Mouse (Mus musculus): Measurements from ENCODE around the gene Pkd1l2. TPM values are rescaled to one million over a fixed set of nuclear protein-coding genes. Genes with fewer than 3 reads are reported as not detected.

Pkd1l2 gene
- polyA plus RNA-seq, 1 experiment from 2014 or later: not detected

DNA sequence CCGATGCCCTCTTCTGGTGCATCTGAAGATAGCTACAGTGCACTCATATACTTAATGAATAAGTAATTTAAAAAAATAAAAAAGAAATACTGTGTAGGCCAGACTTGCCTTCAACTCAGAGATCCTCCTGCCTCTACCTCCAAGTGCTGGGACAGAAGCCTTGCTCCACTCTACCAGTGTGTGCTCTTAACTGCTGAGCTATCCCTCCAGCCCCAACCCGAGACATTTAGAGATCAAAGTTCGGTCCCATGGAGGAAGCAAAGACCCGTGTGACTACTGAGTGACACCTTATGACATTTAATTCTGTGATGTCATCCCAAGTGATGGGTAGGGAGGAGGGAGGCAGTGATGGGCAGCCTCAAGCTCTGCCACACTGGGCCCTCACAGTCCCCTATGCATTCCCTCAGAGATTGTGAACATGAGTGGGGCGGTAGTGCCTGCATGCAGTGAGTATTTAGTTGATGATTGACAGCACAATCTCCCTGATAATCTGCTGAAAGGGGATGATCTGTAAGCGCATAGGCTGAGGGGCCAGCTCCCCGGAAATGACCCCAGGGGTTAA, 44.8 kb downstream of the Pkd1l2 start:
- 83% methylated on average over 7 of the region's 7 CpGs for WGBS
- ATAC-seq (replicated peaks; ENCODE audit: low FRiP score, low TSS enrichment, low read depth): no peak
- DNase-seq (ENCODE audit: low spot score): no peak

DNA sequence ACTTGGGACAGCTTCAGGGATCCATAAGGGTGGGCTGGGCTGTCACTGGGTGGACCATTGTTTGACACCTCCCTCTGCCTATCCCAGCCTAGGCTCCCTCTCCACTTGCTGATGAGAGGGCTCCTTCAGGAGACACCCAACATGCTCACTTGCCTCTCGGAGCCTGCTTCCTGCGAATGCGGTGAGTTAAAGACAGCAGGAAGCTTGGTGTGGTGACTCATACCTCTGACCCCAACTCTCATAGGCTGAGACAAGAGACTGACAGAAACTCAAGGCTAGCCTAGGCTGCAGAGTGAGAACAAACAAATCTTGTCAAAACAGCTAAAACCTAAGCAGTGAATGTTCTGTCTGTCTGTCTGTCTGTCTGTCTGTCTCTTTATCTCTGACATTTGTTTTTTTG, 48.9 kb downstream of the Pkd1l2 start:
- 71% methylated on average over 3 of the region's 3 CpGs for WGBS
- ATAC-seq (replicated peaks; ENCODE audit: low FRiP score, low TSS enrichment, low read depth) (no peak), DNase-seq (ENCODE audit: low spot score) (no peak)
- no peaks in the 10 kb centered on the region for H3K36me3 ChIP-seq (ENCODE audit: control insufficient read depth, insufficient read depth, low read length)
- H3K9me3 ChIP-seq (ENCODE audit: control insufficient read depth, low read length): no peaks in the 10 kb centered on the region
- no peaks in the 10 kb centered on the region for H3K27me3 ChIP-seq (replicated peaks; ENCODE audit: control insufficient read depth, insufficient read depth, low read length)
- H3K9ac ChIP-seq (ENCODE audit: low read length): no peak overlapping the region
- H3K4me1 ChIP-seq (replicated peaks; ENCODE audit: control insufficient read depth, insufficient read depth, low read length): no peaks in the 10 kb centered on the region
- no peak overlapping the region for H3K4me3 ChIP-seq (ENCODE audit: low read depth, low read length)
- H3K27ac ChIP-seq (ENCODE audit: low read depth): no peak overlapping the region
- H3K4me2 ChIP-seq (ENCODE audit: low read length): no peak overlapping the region

More for the DNA sequence above, 44.8 kb downstream of the Pkd1l2 start:
- no peaks in the 10 kb centered on the region for H3K9me3 ChIP-seq (ENCODE audit: control insufficient read depth, low read length)
- H3K36me3 ChIP-seq (ENCODE audit: control insufficient read depth, insufficient read depth, low read length): no peaks in the 10 kb centered on the region
- no peak overlapping the region for H3K4me2 ChIP-seq (ENCODE audit: low read length)
- H3K27ac ChIP-seq (ENCODE audit: low read depth): no peak overlapping the region
- no peaks in the 10 kb centered on the region for H3K4me1 ChIP-seq (replicated peaks; ENCODE audit: control insufficient read depth, insufficient read depth, low read length)
- no peak overlapping the region for H3K9ac ChIP-seq (ENCODE audit: low read length)
- H3K4me3 ChIP-seq (ENCODE audit: low read depth, low read length): no peak overlapping the region
- H3K27me3 ChIP-seq (replicated peaks; ENCODE audit: control insufficient read depth, insufficient read depth, low read length): no peaks in the 10 kb centered on the region

DNA sequence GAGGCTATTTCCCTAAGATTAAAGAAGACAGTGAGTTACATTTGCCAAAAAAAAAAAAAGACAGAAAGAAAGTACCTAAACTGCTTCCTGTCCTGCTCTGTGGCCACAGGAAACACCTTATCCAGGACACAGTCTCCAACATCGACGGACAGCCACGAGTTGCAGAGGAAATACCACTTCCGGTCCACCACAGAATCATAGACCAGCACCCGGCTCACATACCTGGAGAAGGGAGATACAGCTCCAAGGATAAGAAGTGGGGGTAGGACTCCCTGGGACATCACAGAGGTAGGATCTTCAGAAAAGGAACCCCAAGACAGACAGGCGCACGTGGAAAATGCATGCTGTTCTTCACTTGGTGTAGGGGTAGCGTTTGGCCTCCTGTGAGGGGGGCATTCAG, 49.6 kb downstream of the Pkd1l2 start:
- ATAC-seq (replicated peaks; ENCODE audit: low FRiP score, low TSS enrichment, low read depth): no peak
- no peak overlapping the region for H3K4me3 ChIP-seq (ENCODE audit: low read depth, low read length)
- no peaks in the 10 kb centered on the region for H3K36me3 ChIP-seq (ENCODE audit: control insufficient read depth, insufficient read depth, low read length)
- no peak for DNase-seq (ENCODE audit: low spot score)
- no peak overlapping the region for H3K9ac ChIP-seq (ENCODE audit: low read length)
- no peaks in the 10 kb centered on the region for H3K4me1 ChIP-seq (replicated peaks; ENCODE audit: control insufficient read depth, insufficient read depth, low read length)
- H3K27me3 ChIP-seq (replicated peaks; ENCODE audit: control insufficient read depth, insufficient read depth, low read length): no peaks in the 10 kb centered on the region
- H3K27ac ChIP-seq (ENCODE audit: low read depth): no peak overlapping the region
- no peaks in the 10 kb centered on the region for H3K9me3 ChIP-seq (ENCODE audit: control insufficient read depth, low read length)
- no peak overlapping the region for H3K4me2 ChIP-seq (ENCODE audit: low read length)
- 78% methylated on average over 8 of the region's 8 CpGs for WGBS

DNA sequence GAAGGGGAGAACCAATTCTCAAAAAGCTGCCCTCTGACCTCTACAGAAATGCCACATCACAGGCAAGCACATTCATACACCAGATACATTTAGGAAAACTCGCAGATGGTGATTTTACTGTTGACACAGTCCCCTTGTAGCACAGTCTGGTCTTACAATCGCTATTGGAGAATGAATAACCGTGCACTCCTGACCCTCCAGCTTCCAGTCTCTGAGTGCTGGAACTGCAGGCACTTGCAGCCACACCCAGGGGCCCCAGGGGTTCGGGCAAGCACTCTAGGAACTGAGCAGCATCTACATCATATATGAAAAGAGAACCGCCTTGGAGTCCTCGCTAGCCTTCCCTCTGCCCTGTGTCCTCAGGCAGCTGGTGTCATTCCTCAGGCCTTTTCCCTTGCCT, 50.8 kb downstream of the Pkd1l2 start:
- no peaks in the 10 kb centered on the region for H3K4me1 ChIP-seq (replicated peaks; ENCODE audit: control insufficient read depth, insufficient read depth, low read length)
- WGBS: 49% methylated on average over 6 of the region's 6 CpGs
- no peaks in the 10 kb centered on the region for H3K27me3 ChIP-seq (replicated peaks; ENCODE audit: control insufficient read depth, insufficient read depth, low read length)
- DNase-seq (ENCODE audit: low spot score) (no peak), ATAC-seq (replicated peaks; ENCODE audit: low FRiP score, low TSS enrichment, low read depth) (peak; percentile 64)
- H3K9me3 ChIP-seq (ENCODE audit: control insufficient read depth, low read length): no peaks in the 10 kb centered on the region
- no peak overlapping the region for H3K9ac ChIP-seq (ENCODE audit: low read length)
- no peaks in the 10 kb centered on the region for H3K36me3 ChIP-seq (ENCODE audit: control insufficient read depth, insufficient read depth, low read length)
- H3K4me3 ChIP-seq (ENCODE audit: low read depth, low read length): no peak overlapping the region
- no peak overlapping the region for H3K4me2 ChIP-seq (ENCODE audit: low read length)
- H3K27ac ChIP-seq (ENCODE audit: low read depth): no peak overlapping the region

DNA sequence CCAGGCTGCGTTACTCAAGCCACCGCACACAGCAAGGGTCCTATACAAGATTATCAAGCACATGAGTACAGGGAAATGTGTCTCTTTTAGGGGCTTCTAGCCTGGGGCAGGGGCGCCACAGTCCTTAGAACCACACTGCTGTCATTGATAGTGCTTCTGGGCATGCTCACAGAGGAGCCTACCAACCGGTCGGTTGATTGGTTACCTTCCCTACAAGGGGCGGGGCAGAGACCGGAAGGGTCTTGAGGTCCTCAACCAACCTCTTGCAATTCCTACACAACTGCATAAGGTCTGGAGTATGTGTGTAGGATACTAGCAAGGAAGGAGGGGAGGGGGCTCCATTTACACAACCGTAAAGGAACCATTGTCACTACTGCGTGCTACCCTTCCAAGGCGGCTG, 53.6 kb downstream of the Pkd1l2 start:
- no peaks in the 10 kb centered on the region for H3K36me3 ChIP-seq (ENCODE audit: control insufficient read depth, insufficient read depth, low read length)
- H3K27ac ChIP-seq (ENCODE audit: low read depth): no peak overlapping the region
- no peak overlapping the region for H3K4me2 ChIP-seq (ENCODE audit: low read length)
- H3K9ac ChIP-seq (ENCODE audit: low read length): no peak overlapping the region
- no peaks in the 10 kb centered on the region for H3K27me3 ChIP-seq (replicated peaks; ENCODE audit: control insufficient read depth, insufficient read depth, low read length)
- DNase-seq (ENCODE audit: low spot score): no peak
- no peaks in the 10 kb centered on the region for H3K9me3 ChIP-seq (ENCODE audit: control insufficient read depth, low read length)
- no peak for ATAC-seq (replicated peaks; ENCODE audit: low FRiP score, low TSS enrichment, low read depth)
- no peaks in the 10 kb centered on the region for H3K4me1 ChIP-seq (replicated peaks; ENCODE audit: control insufficient read depth, insufficient read depth, low read length)
- H3K4me3 ChIP-seq (ENCODE audit: low read depth, low read length): no peak overlapping the region
- 93% methylated on average over 10 of the region's 10 CpGs for WGBS

DNA sequence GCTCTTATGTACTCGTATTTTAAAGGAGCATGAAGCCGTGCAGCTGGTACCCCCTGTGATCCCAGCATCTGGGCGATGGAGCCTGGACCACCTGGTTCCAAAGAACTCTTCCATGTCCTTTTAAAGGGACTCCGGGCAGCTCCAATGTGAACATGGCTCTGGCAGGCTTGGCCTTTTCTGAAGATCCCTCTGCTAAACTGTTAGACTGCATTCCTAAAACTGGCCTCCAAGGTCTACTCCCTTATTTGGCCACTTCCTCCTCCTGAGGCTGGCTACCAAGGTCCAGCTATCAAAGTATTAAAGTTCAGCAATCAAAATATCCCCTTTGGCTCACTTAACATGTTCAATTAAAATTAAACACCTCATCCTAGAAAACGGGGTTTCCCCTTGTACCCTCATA, 54.6 kb downstream of the Pkd1l2 start:
- DNase-seq (ENCODE audit: low spot score): no peak
- no peaks in the 10 kb centered on the region for H3K9me3 ChIP-seq (ENCODE audit: control insufficient read depth, low read length)
- H3K36me3 ChIP-seq (ENCODE audit: control insufficient read depth, insufficient read depth, low read length): no peaks in the 10 kb centered on the region
- no peak overlapping the region for H3K4me2 ChIP-seq (ENCODE audit: low read length)
- no peak for ATAC-seq (replicated peaks; ENCODE audit: low FRiP score, low TSS enrichment, low read depth)
- H3K9ac ChIP-seq (ENCODE audit: low read length): no peak overlapping the region
- no peak overlapping the region for H3K4me3 ChIP-seq (ENCODE audit: low read depth, low read length)
- no peaks in the 10 kb centered on the region for H3K27me3 ChIP-seq (replicated peaks; ENCODE audit: control insufficient read depth, insufficient read depth, low read length)
- no peak overlapping the region for H3K27ac ChIP-seq (ENCODE audit: low read depth)
- WGBS: 85% methylated on average over 5 of the region's 5 CpGs
- H3K4me1 ChIP-seq (replicated peaks; ENCODE audit: control insufficient read depth, insufficient read depth, low read length): no peaks in the 10 kb centered on the region

DNA sequence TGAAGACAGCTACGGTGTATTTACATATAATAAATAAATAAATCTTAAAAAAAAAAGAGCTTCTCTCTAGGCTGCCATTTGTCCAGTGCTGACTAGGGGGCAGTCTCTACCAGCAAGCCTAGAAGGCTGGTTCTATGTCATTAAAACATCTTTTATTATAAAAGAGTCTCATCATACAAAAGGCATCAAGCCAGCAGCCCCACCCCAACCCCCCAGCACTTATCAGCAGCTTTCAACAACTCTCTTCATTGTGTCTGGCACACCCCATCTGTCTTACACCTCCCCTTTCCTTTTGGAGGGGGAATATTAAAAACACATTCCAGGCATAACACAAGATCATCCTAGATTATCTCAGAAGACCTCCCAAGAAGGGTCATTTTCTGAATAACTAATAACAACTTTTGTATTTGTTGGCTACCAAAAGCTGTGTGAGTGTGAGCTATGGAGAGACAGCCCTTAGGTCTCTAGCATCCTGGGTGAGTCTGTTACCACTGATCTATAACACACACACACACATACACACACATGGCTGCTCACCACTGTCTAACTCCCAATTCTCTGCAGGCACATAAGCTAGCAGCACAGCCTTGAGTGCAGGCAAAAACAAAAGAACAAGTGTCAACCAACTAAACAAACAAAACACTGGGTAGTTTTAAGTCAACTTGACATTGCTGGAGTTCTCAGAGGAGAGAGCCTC, 59.8 kb downstream of the Pkd1l2 start:
- H3K4me2 ChIP-seq (ENCODE audit: low read length): no peak overlapping the region
- ATAC-seq (replicated peaks; ENCODE audit: low FRiP score, low TSS enrichment, low read depth): no peak
- WGBS: 60% methylated on average over 1 of the region's 1 CpGs
- no peak for DNase-seq (ENCODE audit: low spot score)
- H3K9ac ChIP-seq (ENCODE audit: low read length): no peak overlapping the region
- H3K9me3 ChIP-seq (ENCODE audit: control insufficient read depth, low read length): no peaks in the 10 kb centered on the region
- no peaks in the 10 kb centered on the region for H3K4me1 ChIP-seq (replicated peaks; ENCODE audit: control insufficient read depth, insufficient read depth, low read length)
- no peaks in the 10 kb centered on the region for H3K36me3 ChIP-seq (ENCODE audit: control insufficient read depth, insufficient read depth, low read length)
- H3K27ac ChIP-seq (ENCODE audit: low read depth): no peak overlapping the region
- no peak overlapping the region for H3K4me3 ChIP-seq (ENCODE audit: low read depth, low read length)
- no peaks in the 10 kb centered on the region for H3K27me3 ChIP-seq (replicated peaks; ENCODE audit: control insufficient read depth, insufficient read depth, low read length)

DNA sequence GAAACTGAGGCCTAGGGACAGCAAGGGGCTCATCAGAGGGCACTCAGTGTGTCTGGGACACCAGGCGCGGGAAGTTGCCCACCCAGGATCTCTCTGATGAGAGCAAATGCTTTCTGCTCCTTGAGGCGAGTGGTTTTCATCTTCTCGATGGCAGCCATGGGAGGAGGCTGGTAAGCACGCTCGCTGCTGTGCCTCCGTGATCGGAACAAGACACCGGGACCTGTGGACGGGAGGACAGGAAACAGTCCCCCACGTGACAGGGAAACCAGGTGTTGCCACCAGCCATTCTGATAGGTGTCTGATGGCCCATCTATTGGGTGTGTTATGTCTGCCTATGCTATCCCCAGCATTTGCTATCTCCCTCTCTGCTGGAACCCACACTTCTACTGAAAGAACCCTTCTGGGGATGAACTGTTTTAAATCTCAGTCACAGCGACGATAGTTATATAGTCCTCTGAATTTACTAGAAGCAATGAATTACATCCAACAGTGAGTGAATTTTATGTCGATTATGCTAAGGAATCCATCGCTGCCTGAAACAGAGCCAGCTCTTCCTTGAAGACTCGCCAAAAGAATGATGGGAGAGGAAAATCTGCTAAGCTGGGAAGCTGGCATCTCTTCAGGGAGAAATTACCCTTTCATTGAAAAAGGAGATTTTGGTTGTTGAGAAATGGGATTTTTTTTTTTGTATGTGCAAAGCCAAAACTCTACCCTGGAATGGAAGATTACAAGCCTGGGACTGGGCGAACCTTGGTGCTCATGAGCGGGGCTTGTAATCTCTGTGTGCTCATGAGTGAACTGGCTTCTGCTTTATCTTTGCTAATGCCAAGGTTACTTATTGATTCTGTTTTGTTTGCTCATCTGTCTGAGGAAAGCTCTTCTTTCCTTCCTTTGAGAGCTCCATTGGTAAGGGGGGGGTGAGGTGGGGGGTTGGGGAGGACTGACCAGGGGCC, 62.6 kb downstream of the Pkd1l2 start:
- Histone ChIP-seq H3K27ac (ENCODE audit: low read depth) (no peak overlapping the region), H3K27me3 (replicated peaks; ENCODE audit: control insufficient read depth, insufficient read depth, low read length) (no peaks in the 10 kb centered on the region), H3K4me1 (replicated peaks; ENCODE audit: control insufficient read depth, insufficient read depth, low read length) (no peaks in the 10 kb centered on the region), H3K4me3 (ENCODE audit: low read depth, low read length) (no peak overlapping the region), H3K4me2 (ENCODE audit: low read length) (no peak overlapping the region), H3K9ac (ENCODE audit: low read length) (no peak overlapping the region), H3K9me3 (ENCODE audit: control insufficient read depth, low read length) (no peaks in the 10 kb centered on the region), H3K36me3 (ENCODE audit: control insufficient read depth, insufficient read depth, low read length) (no peaks in the 10 kb centered on the region)
- no peak for DNase-seq (ENCODE audit: low spot score)
- WGBS: 68% methylated on average over 18 of the region's 18 CpGs
- ATAC-seq (replicated peaks; ENCODE audit: low FRiP score, low TSS enrichment, low read depth): no peak

Data from intestine, embryonic 14.5 days (tissue).